Mouse (Mus musculus): Measurements from ENCODE around the gene Abcc8.

Abcc8 gene

DNA sequence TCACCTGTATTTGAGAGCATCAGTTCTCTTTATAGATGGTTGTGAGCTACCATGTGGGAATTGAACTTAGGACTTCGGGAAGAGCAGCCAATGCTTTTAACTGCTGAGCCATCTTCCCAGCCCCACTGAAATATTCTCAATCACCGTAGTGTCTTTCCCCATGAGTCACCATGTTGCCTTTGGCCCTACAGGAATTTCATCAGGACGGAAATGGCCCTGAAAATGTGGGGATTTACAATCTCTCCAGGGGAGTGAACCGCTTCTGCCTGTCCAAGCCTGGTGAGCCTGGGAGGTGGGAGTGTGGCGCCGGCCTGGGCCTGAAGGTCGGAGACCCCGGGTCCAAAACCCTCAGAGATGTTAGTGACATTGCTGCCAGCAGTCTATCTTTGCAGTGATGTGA is 119.1 kb downstream of the Abcc8 start:
- DNase-seq (ENCODE audit: inconsistent age in 2 of 2, low spot score in 1 of 2): peak; percentile 12 to 81

DNA sequence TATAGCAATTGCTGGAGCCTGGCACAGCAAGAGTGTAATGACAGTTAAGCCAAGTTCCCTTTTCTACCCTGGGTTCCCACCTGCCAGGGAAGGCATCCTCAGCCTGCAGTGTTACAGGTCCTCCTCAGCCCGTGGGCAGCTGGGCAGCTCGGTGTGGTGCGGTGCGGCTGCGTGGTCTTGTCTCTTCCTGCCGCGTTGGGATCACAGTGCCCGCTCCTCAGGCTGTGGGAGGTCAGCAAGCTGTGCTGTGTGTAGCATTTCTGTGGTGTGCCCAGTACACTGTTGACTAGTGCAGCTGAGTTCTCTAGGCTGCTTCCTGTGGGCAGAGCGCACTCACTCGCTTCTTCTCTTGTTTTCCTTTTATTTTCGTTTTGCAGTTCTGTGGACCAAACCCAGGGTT is 121.0 kb downstream of the Abcc8 start:
- no peak for DNase-seq (ENCODE audit: inconsistent age in 2 of 2, low spot score in 1 of 2)
